Mouse (Mus musculus): ENCODE measurements around the gene Mest.

Gene Mest

GRCm38 (mm10) chr6:30739177-30739747 is 15.9 kb downstream of the Mest start:
- DNase-seq: peak; percentile 62 to 69

- no peak for DNase-seq
These were observed 21.5 kb downstream of the Mest start for GRCm38 (mm10) chr6:30744846-30745245.

GRCm38 (mm10) chr6:30745591-30745990 is 22.2 kb downstream of the Mest start:
- DNase-seq: no peak

DNA sequence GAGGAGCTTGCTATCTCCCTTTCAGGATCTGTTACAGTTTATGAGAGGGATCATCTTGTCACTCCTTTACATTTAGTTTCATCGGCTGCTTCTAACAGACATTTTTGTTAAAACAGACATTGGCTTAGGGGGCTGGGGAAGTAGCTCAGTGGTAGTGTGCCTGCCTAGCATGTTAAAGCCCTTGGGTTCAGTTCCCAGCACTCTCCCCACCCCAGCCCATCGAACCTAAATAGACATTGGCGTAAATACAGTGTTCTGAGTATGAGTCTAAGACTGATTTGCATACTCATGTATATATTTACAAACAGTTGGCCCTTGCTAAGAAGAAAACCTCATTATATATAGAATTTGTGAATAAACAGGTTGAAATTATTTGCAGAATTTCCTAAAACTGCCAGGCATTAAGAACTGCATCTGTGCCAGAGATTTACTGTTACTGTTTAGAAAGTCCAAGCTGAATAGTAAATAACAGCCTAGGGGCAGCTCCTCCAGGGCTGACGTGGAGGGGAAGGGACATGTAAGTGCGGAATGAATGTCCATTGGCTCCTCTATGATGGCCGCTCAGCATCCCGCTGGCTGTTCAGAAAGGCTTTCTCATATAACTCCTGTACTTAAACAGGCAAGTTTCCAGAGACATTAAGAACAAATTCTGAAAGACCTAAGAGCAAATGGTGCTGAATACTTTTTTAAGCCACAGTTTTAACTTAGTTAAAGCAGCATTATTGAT is 24.4 kb downstream of the Mest start:
- no peak for DNase-seq

DNA sequence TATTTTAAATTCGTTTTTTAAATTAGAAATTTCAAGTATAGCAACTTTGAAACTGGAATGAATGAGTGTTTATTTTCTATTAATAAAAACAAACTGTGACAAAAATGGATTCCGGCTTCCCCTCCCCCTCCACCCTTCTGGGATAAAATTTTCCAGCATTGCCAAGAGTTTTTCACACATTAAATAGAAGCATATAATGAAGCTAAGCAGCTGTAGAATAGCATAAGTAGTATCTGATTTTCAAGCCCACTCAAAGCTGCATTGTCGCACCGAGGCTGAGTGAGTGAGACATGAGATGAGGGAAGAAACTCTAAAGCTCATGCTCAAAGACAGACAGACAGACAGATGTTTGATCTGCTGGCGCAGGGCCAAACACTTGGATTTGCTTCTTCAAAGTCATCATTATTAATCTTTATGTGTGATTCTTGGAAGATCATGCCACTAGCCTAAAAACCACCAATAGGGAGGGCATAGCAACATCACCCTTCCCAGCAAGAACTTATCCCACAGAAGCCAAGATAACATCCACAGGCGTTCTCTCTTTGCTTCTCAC is 25.1 kb downstream of the Mest start:
- DNase-seq: no peak

DNA sequence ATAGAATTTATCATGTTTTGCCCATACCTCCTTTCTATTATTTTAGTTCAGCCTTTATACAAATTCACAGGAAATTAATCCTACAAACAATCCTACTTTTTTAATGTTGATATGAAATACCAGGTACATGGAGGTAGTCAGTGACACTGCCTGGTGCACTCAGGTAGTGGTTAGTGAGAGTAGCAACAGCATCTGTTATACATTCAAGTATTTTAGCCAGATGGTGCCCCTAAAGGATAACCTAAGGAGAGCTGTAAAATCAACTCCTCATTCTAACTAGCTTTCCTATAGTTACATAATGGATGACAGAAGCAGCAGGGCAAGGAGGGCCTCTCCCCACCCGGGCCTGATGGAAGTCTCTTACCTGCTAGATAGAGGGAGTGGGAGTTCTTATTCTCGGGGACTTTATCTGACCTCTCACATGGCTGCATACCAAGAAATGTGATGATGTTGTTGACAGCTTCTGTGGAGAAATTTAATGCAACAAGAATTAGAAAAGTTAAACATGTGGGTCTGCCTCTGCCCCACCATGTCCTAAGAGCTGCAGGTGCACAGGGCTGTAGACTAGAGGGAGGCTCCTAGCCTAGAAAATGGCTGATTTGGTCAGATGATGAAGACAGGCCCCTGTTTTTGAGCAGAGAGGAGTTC is 25.8 kb downstream of the Mest start:
- no peak for DNase-seq

GRCm38 (mm10) chr6:30749892-30750291 is 26.5 kb downstream of the Mest start:
- DNase-seq: no peak

- no peak for DNase-seq
These were observed 27.1 kb downstream of the Mest start for GRCm38 (mm10) chr6:30750482-30750881.

GRCm38 (mm10) chr6:30751209-30751608 is 27.9 kb downstream of the Mest start:
- DNase-seq: no peak

Data from kidney, postnatal 4 days (tissue).